Mouse (Mus musculus): ENCODE measurements around the gene Slc8b1. TPM values are rescaled to one million over a fixed set of nuclear protein-coding genes. Genes with fewer than 3 reads are reported as not detected.

Gene Slc8b1
- total RNA-seq, 1 experiment, result 20.5 TPM

DNA sequence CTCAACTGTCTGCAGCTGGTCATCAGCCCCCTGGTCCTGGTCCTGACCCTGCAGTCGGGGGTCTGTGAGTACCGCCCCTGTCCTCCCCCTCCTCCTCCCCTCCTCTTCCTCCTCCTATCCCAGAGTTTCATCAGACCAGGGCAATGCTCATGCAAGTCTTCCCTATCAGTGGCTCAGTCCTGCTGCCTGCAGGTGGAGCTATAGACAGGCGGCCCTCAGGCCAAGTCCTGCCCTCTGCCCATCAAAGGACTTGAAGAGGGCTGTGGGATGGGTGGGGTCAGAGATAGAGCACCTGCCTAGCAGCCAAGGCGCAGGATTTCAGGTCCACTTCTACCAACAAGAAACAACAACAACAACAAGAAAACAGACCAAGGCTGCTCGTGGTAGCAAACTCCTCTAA lies 14.8 kb downstream of the Slc8b1 start:
- in situ Hi-C loops (cut with MboI; ENCODE audit: low sequenced_read_pairs in 2 of 2, unreplicated experiment in 2 of 2), result no loop called here
- DNase-seq (ENCODE audit: low read depth, low spot score), result no peak
- Histone ChIP-seq H3K4me3 (ENCODE audit: insufficient read depth in 1 of 2, low read depth in 1 of 2, low read length in 2 of 2, poor library complexity in 1 of 2, severe bottlenecking in 1 of 2) (no peak overlapping the region), H3K27ac (ENCODE audit: insufficient read depth, low read depth, low read length, poor library complexity, severe bottlenecking) (no peak overlapping the region), H3K9me3 (ENCODE audit: control insufficient read depth, insufficient read depth, low read depth, low read length) (no peaks in the 10 kb centered on the region), H3K4me1 (ENCODE audit: control insufficient read depth in 2 of 2, insufficient read depth in 2 of 2, low read length in 2 of 2, poor library complexity in 1 of 2) (peaks cover 5 to 15% of the 10 kb centered on the region in 2 experiments; a peak in 2 of 4 replicates), H3K9ac (ENCODE audit: insufficient read depth, low read depth, low read length, poor library complexity, severe bottlenecking) (no peak overlapping the region), H3K36me3 (ENCODE audit: control insufficient read depth, insufficient read depth, low read length, poor library complexity, severe bottlenecking) (peaks cover 19% of the 10 kb centered on the region)
- no peak for TF ChIP-seq CHD2 (IDR thresholded peaks at IDR 0.05; ENCODE audit: low read depth, low read length)
- no peak for TF ChIP-seq HCFC1 (IDR thresholded peaks at IDR 0.05; ENCODE audit: borderline replicate concordance, insufficient read depth, low read length)
- TF ChIP-seq MAFK (IDR thresholded peaks at IDR 0.05; ENCODE audit: insufficient read depth, low read depth, low read length), result no peak
- no peak for TF ChIP-seq ZNF384 (IDR thresholded peaks at IDR 0.05; ENCODE audit: low read depth, low read length)
- TF ChIP-seq ZC3H11A (IDR thresholded peaks at IDR 0.05; ENCODE audit: borderline replicate concordance, low read depth, low read length), result no peak

DNA sequence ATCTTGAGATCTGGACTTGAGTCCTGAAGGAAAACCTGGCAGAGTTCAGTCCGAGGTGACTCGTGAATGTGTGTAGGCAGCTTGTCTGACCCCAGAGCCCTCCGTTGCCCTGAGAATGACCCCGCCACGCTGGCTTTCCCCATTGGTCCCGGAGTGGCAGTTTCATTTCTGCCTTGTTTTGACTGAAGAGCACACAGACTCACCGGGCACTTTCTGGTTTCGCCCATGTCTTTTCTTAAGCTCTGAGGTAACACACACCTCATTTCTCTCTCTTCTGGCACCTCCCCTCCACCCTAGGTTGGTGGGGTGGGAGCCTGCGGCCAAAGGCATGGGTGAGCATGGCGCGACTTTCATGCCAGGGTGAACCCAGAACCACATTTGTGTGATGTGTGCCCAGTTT lies 15.3 kb downstream of the Slc8b1 start:
- Histone ChIP-seq H3K27ac (ENCODE audit: insufficient read depth, low read depth, low read length, poor library complexity, severe bottlenecking) (no peak overlapping the region), H3K4me1 (ENCODE audit: control insufficient read depth in 2 of 2, insufficient read depth in 2 of 2, low read length in 2 of 2, poor library complexity in 1 of 2) (peaks cover 5 to 18% of the 10 kb centered on the region in 2 experiments; a peak in 2 of 4 replicates), H3K9ac (ENCODE audit: insufficient read depth, low read depth, low read length, poor library complexity, severe bottlenecking) (peak overlapping the region; percentile 61; the same call in 1 of the 2 replicates), H3K36me3 (ENCODE audit: control insufficient read depth, insufficient read depth, low read length, poor library complexity, severe bottlenecking) (peaks cover 22% of the 10 kb centered on the region), H3K9me3 (ENCODE audit: control insufficient read depth, insufficient read depth, low read depth, low read length) (no peaks in the 10 kb centered on the region), H3K4me3 (ENCODE audit: insufficient read depth in 1 of 2, low read depth in 1 of 2, low read length in 2 of 2, poor library complexity in 1 of 2, severe bottlenecking in 1 of 2) (no peak overlapping the region)
- no peak for DNase-seq (ENCODE audit: low read depth, low spot score)
- in situ Hi-C loops (cut with MboI; ENCODE audit: low sequenced_read_pairs in 2 of 2, unreplicated experiment in 2 of 2), result no loop called here
- TF ChIP-seq MAFK (IDR thresholded peaks at IDR 0.05; ENCODE audit: insufficient read depth, low read depth, low read length) (no peak), ZC3H11A (IDR thresholded peaks at IDR 0.05; ENCODE audit: borderline replicate concordance, low read depth, low read length) (no peak), CHD2 (IDR thresholded peaks at IDR 0.05; ENCODE audit: low read depth, low read length) (no peak), ZNF384 (IDR thresholded peaks at IDR 0.05; ENCODE audit: low read depth, low read length) (no peak), HCFC1 (IDR thresholded peaks at IDR 0.05; ENCODE audit: borderline replicate concordance, insufficient read depth, low read length) (no peak)

DNA sequence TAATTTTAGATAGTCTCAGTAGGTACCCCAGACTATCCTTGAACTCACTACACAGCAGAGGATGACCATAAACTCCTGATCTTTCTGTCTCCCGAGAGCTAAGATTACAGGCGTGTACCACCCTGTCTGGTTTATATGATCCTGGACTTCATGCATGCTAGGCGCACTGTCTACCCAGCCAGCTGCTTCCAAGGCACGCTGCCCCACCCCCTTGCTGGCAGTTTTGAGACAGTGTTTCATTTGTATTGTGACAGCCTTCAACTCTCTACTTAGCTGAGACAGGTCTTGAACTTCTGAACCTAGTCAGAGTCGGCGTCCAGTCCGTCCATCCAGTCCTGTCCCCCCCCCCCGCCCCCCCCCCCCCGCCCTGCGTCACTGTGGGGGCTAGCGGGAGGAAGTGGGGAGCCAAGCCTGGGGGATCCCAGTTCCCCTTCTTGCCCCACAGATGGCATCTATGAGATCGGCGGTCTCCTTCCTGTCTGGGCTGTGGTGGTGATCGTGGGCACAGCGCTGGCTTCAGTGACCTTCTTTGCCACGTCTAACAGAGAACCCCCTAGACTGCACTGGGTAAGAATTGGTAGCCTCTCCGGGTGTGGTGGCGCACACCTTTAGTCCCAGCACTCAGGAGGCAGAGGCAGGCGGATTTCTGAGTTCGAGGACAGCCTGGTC lies 16.5 kb downstream of the Slc8b1 start:
- no peak for DNase-seq (ENCODE audit: low read depth, low spot score)
- no peak overlapping the region for H3K27ac ChIP-seq (ENCODE audit: insufficient read depth, low read depth, low read length, poor library complexity, severe bottlenecking)
- in situ Hi-C loops (cut with MboI; ENCODE audit: low sequenced_read_pairs in 2 of 2, unreplicated experiment in 2 of 2), result no loop called here
- H3K9me3 ChIP-seq (ENCODE audit: control insufficient read depth, insufficient read depth, low read depth, low read length), result no peaks in the 10 kb centered on the region
- peaks cover 5 to 18% of the 10 kb centered on the region in 2 experiments; a peak in 2 of 4 replicates for H3K4me1 ChIP-seq (ENCODE audit: control insufficient read depth in 2 of 2, insufficient read depth in 2 of 2, low read length in 2 of 2, poor library complexity in 1 of 2)
- no peak overlapping the region for H3K9ac ChIP-seq (ENCODE audit: insufficient read depth, low read depth, low read length, poor library complexity, severe bottlenecking)
- no peak for TF ChIP-seq ZC3H11A (IDR thresholded peaks at IDR 0.05; ENCODE audit: borderline replicate concordance, low read depth, low read length)
- no peak for TF ChIP-seq MAFK (IDR thresholded peaks at IDR 0.05; ENCODE audit: insufficient read depth, low read depth, low read length)
- TF ChIP-seq ZNF384 (IDR thresholded peaks at IDR 0.05; ENCODE audit: low read depth, low read length), result no peak
- TF ChIP-seq CHD2 (IDR thresholded peaks at IDR 0.05; ENCODE audit: low read depth, low read length), result no peak
- TF ChIP-seq HCFC1 (IDR thresholded peaks at IDR 0.05; ENCODE audit: borderline replicate concordance, insufficient read depth, low read length), result no peak
- H3K4me3 ChIP-seq (ENCODE audit: insufficient read depth in 1 of 2, low read depth in 1 of 2, low read length in 2 of 2, poor library complexity in 1 of 2, severe bottlenecking in 1 of 2), result no peak overlapping the region
- peaks cover 16% of the 10 kb centered on the region for H3K36me3 ChIP-seq (ENCODE audit: control insufficient read depth, insufficient read depth, low read length, poor library complexity, severe bottlenecking)

DNA sequence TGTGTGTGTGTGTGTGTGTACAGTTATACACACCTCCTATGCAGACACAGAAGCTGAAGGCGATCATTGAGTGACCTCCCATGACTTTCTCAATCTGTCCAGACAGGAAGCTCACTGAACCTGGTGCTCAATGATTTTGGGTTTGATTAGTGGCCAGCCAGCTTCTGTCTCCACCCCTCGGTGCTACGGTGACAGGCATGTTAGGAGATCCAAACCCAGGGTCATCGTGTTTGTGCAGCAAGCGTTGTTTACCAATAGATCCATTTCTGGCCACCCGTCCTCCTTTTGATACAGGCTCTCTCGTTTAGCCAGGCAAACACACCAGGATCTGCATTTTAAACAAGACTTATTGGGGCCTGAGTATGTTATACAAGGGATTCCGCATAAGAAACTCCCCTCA lies 20.7 kb downstream of the Slc8b1 start:
- peaks cover 2 to 11% of the 10 kb centered on the region in 2 experiments; a peak in 3 of 4 replicates for H3K4me1 ChIP-seq (ENCODE audit: control insufficient read depth in 2 of 2, insufficient read depth in 2 of 2, low read length in 2 of 2, poor library complexity in 1 of 2)
- no peak overlapping the region for H3K9ac ChIP-seq (ENCODE audit: insufficient read depth, low read depth, low read length, poor library complexity, severe bottlenecking)
- no peak overlapping the region for H3K4me3 ChIP-seq (ENCODE audit: insufficient read depth in 1 of 2, low read depth in 1 of 2, low read length in 2 of 2, poor library complexity in 1 of 2, severe bottlenecking in 1 of 2)
- no peak for DNase-seq (ENCODE audit: low read depth, low spot score)
- TF ChIP-seq CHD2 (IDR thresholded peaks at IDR 0.05; ENCODE audit: low read depth, low read length), result no peak
- no peak for TF ChIP-seq HCFC1 (IDR thresholded peaks at IDR 0.05; ENCODE audit: borderline replicate concordance, insufficient read depth, low read length)
- TF ChIP-seq ZNF384 (IDR thresholded peaks at IDR 0.05; ENCODE audit: low read depth, low read length), result no peak
- TF ChIP-seq MAFK (IDR thresholded peaks at IDR 0.05; ENCODE audit: insufficient read depth, low read depth, low read length), result no peak
- no peak for TF ChIP-seq ZC3H11A (IDR thresholded peaks at IDR 0.05; ENCODE audit: borderline replicate concordance, low read depth, low read length)
- in situ Hi-C loops (cut with MboI; ENCODE audit: low sequenced_read_pairs in 2 of 2, unreplicated experiment in 2 of 2), result no loop called here
- H3K36me3 ChIP-seq (ENCODE audit: control insufficient read depth, insufficient read depth, low read length, poor library complexity, severe bottlenecking), result peaks cover 9% of the 10 kb centered on the region
- no peak overlapping the region for H3K27ac ChIP-seq (ENCODE audit: insufficient read depth, low read depth, low read length, poor library complexity, severe bottlenecking)
- H3K9me3 ChIP-seq (ENCODE audit: control insufficient read depth, insufficient read depth, low read depth, low read length), result no peaks in the 10 kb centered on the region
